Mouse (Mus musculus) megakaryocyte, embryonic 14.5 days (primary cell): ENCODE data around the gene Epha4. TPM values are rescaled to one million over a fixed set of nuclear protein-coding genes. Genes with fewer than 3 reads are reported as not detected.

Experiments
- H3K27me3 ChIP-seq: replicated peaks from 2 replicates; pipeline ENCODE3; 2012; ENCODE audit warnings: inconsistent platforms
- H3K36me3 ChIP-seq: replicated peaks from 2 replicates; pipeline ENCODE3; 2012; ENCODE audit warnings: low read length, inconsistent platforms, mixed read lengths
- H3K4me1 ChIP-seq: 2 replicates; pipeline ENCODE4 v1.6.1; 2012; ENCODE audit warnings: inconsistent platforms
- H3K4me3 ChIP-seq: replicated peaks from 2 replicates; pipeline ENCODE3; 2012; ENCODE audit warnings: moderate library complexity, mild to moderate bottlenecking, inconsistent platforms
- H3K9me3 ChIP-seq: 2 replicates; pipeline ENCODE4 v1.6.1; 2012; ENCODE audit warnings: inconsistent platforms
- FLI1 ChIP-seq: IDR thresholded peaks from 2 replicates; pipeline ENCODE4 v1.6.1; 2012; ENCODE audit warnings: low read length, inconsistent platforms, mixed read lengths
- GATA1 ChIP-seq: IDR thresholded peaks from 3 replicates; pipeline ENCODE4 v1.6.1; 2012; ENCODE audit warnings: mixed read lengths, low read length, inconsistent platforms, borderline replicate concordance
- polyA plus RNA-seq: library from polyadenylated mRNA; stranded (reverse); fragments of >175 nt; gene quantifications from 2 replicates; pipeline ENCODE4 v1.2.3, GENCODE M21; 2012; ENCODE audit warnings: low replicate concordance; ENCODE audit not compliant: insufficient read depth

Gene Epha4
- polyA plus RNA-seq, 1 experiment, result 0.09 TPM

GRCm38 (mm10) chr1:77513411-77513941, 1.4 kb downstream of the Epha4 start:
- H3K4me3 ChIP-seq, result peak overlapping the region; percentile 89
- H3K27me3 ChIP-seq, result peaks cover 50% of the 10 kb centered on the region
- peaks cover 37% of the 10 kb centered on the region for H3K4me1 ChIP-seq
- H3K36me3 ChIP-seq, result no peaks in the 10 kb centered on the region
- no peaks in the 10 kb centered on the region for H3K9me3 ChIP-seq
- TF ChIP-seq FLI1, result no peak
- no peak for TF ChIP-seq GATA1

- Histone ChIP-seq H3K4me1 (peaks cover 37% of the 10 kb centered on the region), H3K4me3 (no peak overlapping the region), H3K9me3 (no peaks in the 10 kb centered on the region), H3K36me3 (no peaks in the 10 kb centered on the region), H3K27me3 (peaks cover 50% of the 10 kb centered on the region)
- TF ChIP-seq FLI1 (no peak), GATA1 (no peak)
These were observed 2.3 kb downstream of the Epha4 start for GRCm38 (mm10) chr1:77512431-77513195.

- Histone ChIP-seq H3K36me3 (no peaks in the 10 kb centered on the region), H3K27me3 (peaks cover 46% of the 10 kb centered on the region), H3K4me1 (peaks cover 37% of the 10 kb centered on the region), H3K9me3 (0 out of 2 replicates have a peak, but pooled peaks cover under 1% of the 10 kb centered on the region), H3K4me3 (no peak overlapping the region)
- TF ChIP-seq GATA1, result no peak
- no peak for TF ChIP-seq FLI1
These were observed 2.9 kb downstream of the Epha4 start for GRCm38 (mm10) chr1:77512059-77512407.

- Histone ChIP-seq H3K9me3 (0 out of 2 replicates have a peak, but pooled peaks cover 4% of the 10 kb centered on the region), H3K27me3 (peaks cover 42% of the 10 kb centered on the region), H3K36me3 (no peaks in the 10 kb centered on the region), H3K4me1 (peaks cover 34% of the 10 kb centered on the region), H3K4me3 (no peak overlapping the region)
- TF ChIP-seq FLI1 (no peak), GATA1 (no peak)
These were observed 3.4 kb downstream of the Epha4 start for GRCm38 (mm10) chr1:77511372-77512058.

- Histone ChIP-seq H3K27me3 (peaks cover 34% of the 10 kb centered on the region), H3K4me1 (peaks cover 25% of the 10 kb centered on the region), H3K9me3 (peaks cover 11% of the 10 kb centered on the region; the same call in 1 of the 2 replicates), H3K4me3 (no peak overlapping the region), H3K36me3 (no peaks in the 10 kb centered on the region)
- TF ChIP-seq GATA1 (no peak), FLI1 (no peak)
These were observed 4.3 kb downstream of the Epha4 start for GRCm38 (mm10) chr1:77510623-77511022.

GRCm38 (mm10) chr1:77506856-77507200, 8.1 kb downstream of the Epha4 start:
- peaks cover 14% of the 10 kb centered on the region; the same call in 1 of the 2 replicates for H3K9me3 ChIP-seq
- TF ChIP-seq FLI1 (no peak), GATA1 (no peak)
- no peaks in the 10 kb centered on the region for H3K4me1 ChIP-seq
- H3K4me3 ChIP-seq, result no peak overlapping the region
- H3K36me3 ChIP-seq, result no peaks in the 10 kb centered on the region
- no peaks in the 10 kb centered on the region for H3K27me3 ChIP-seq

- Histone ChIP-seq H3K9me3 (peaks cover 14% of the 10 kb centered on the region; the same call in 1 of the 2 replicates), H3K36me3 (no peaks in the 10 kb centered on the region), H3K4me1 (no peaks in the 10 kb centered on the region), H3K27me3 (no peaks in the 10 kb centered on the region), H3K4me3 (no peak overlapping the region)
- no peak for TF ChIP-seq FLI1
- no peak for TF ChIP-seq GATA1
These were observed 8.6 kb downstream of the Epha4 start for GRCm38 (mm10) chr1:77506038-77506855.

- Histone ChIP-seq H3K4me3 (no peak overlapping the region), H3K4me1 (no peaks in the 10 kb centered on the region), H3K9me3 (peaks cover 14% of the 10 kb centered on the region), H3K27me3 (no peaks in the 10 kb centered on the region), H3K36me3 (no peaks in the 10 kb centered on the region)
- no peak for TF ChIP-seq FLI1
- no peak for TF ChIP-seq GATA1
These were observed 9.6 kb downstream of the Epha4 start for GRCm38 (mm10) chr1:77505263-77505662.

GRCm38 (mm10) chr1:77504813-77505212, 10.1 kb downstream of the Epha4 start:
- Histone ChIP-seq H3K4me1 (no peaks in the 10 kb centered on the region), H3K4me3 (no peak overlapping the region), H3K36me3 (no peaks in the 10 kb centered on the region), H3K27me3 (no peaks in the 10 kb centered on the region), H3K9me3 (peaks cover 19% of the 10 kb centered on the region)
- TF ChIP-seq GATA1, result no peak
- no peak for TF ChIP-seq FLI1

GRCm38 (mm10) chr1:77503711-77504181, 11.1 kb downstream of the Epha4 start:
- no peak for TF ChIP-seq FLI1
- no peak for TF ChIP-seq GATA1
- H3K27me3 ChIP-seq, result no peaks in the 10 kb centered on the region
- H3K4me1 ChIP-seq, result no peaks in the 10 kb centered on the region
- no peaks in the 10 kb centered on the region for H3K36me3 ChIP-seq
- H3K9me3 ChIP-seq, result peaks cover 21% of the 10 kb centered on the region
- H3K4me3 ChIP-seq, result no peak overlapping the region
